Mouse (Mus musculus) brain, embryonic 14.5 days (tissue): Measurements from ENCODE around the gene Scyl2.

ENCODE experiments used
- CTCF ChIP-seq: fragments of 200-500 bp; IDR thresholded peaks from 2 replicates; pipeline ENCODE4 v1.5.1; 2012; ENCODE audit warnings: inconsistent platforms, mild to moderate bottlenecking, moderate library complexity, borderline replicate concordance; ENCODE audit not compliant: insufficient read depth, insufficient read length; ENCODE audit errors: extremely low read depth
- POLR2A ChIP-seq: fragments of 200-500 bp; IDR thresholded peaks from 2 replicates; pipeline ENCODE4 v1.6.1; 2012; ENCODE audit warnings: mild to moderate bottlenecking, inconsistent platforms, borderline replicate concordance; ENCODE audit not compliant: poor library complexity, insufficient read depth, insufficient read length, severe bottlenecking; ENCODE audit errors: extremely low read depth

DNA sequence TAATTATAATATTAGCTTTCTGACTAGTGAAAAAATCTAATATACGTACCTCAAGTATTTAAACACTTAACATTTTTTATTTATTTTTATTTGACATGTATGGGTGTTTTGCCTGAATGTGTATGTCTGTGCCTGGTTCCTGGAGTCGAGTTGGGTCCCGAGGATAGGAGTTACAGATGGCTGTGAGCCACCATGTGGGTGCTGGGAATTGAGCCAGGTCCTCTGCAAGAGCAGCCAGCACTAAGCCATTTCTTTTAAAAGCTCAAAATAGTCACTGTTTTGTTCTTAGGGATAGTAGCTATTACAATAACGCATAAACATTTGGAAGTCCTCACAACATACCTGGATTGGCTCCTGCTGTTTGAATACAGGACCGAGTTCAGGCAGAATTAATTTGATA lies 29.7 kb downstream of the Scyl2 start:
- TF ChIP-seq CTCF (no peak), POLR2A (no peak)
